Mouse (Mus musculus) embryonic facial prominence, embryonic 14.5 days (tissue): ENCODE results near the gene Dock7. TPM values are rescaled to one million over a fixed set of nuclear protein-coding genes. Genes with fewer than 3 reads are reported as not detected.

ENCODE experiments used
- ATAC-seq: fragments of 200-750 bp; cut with Nextera tagmentation; 2 replicates; pipeline ENCODE4 v1.8.0; 2017; ENCODE audit warnings: low read depth, moderate number of reproducible peaks, moderate TSS enrichment
- DNase-seq: peaks from one replicate; pipeline ENCODE4 v3.0.0-alpha.2; 2015; ENCODE audit warnings: low spot score
- H3K27ac ChIP-seq: fragments of 300-500 bp; sonication (generic); replicated peaks from 2 replicates; pipeline ENCODE4 v1.5.1; 2014; ENCODE audit warnings: low read depth, mild to moderate bottlenecking, low read length, moderate library complexity
- H3K27me3 ChIP-seq: fragments of 300-500 bp; sonication (generic); replicated peaks from 2 replicates; pipeline ENCODE4 v1.6.1; 2014; ENCODE audit warnings: low read length; ENCODE audit not compliant: control insufficient read depth, insufficient read depth
- H3K36me3 ChIP-seq: fragments of 300-500 bp; sonication (generic); 2 replicates; pipeline ENCODE4 v1.6.1; 2014; ENCODE audit warnings: low read length, mixed read lengths; ENCODE audit not compliant: control insufficient read depth, insufficient read depth
- H3K4me1 ChIP-seq: fragments of 300-500 bp; sonication (generic); 2 replicates; pipeline ENCODE4 v1.6.1; 2014; ENCODE audit warnings: antibody characterized with exemption, low read length; ENCODE audit not compliant: control insufficient read depth, insufficient read depth
- H3K4me2 ChIP-seq: fragments of 300-500 bp; sonication (generic); 2 replicates; pipeline ENCODE4 v1.6.1; 2014; ENCODE audit warnings: low read depth, mild to moderate bottlenecking, low read length, moderate library complexity, mixed read lengths
- H3K4me3 ChIP-seq: fragments of 300-500 bp; sonication (generic); 2 replicates; pipeline ENCODE4 v1.5.1; 2014; ENCODE audit warnings: low read depth, mild to moderate bottlenecking, low read length
- H3K9ac ChIP-seq: fragments of 300-500 bp; sonication (generic); 2 replicates; pipeline ENCODE4 v1.6.1; 2014; ENCODE audit warnings: low read depth, mild to moderate bottlenecking, low read length, moderate library complexity, mixed read lengths
- H3K9me3 ChIP-seq: fragments of 300-500 bp; sonication (generic); 2 replicates; pipeline ENCODE4 v1.6.1; 2016; ENCODE audit warnings: low read length; ENCODE audit not compliant: control insufficient read depth
- WGBS: fragments of 180-500 bp; shearing (Covaris S2); extraction: QIAGEN DNeasy Blood & Tissue Kit; methylation state at CpG from one replicate; pipeline ENCODE4 v1.1.7; 2014; 5-methylcytosine and 5-hydroxymethylcytosine counted together
- polyA plus RNA-seq: library from polyadenylated mRNA; unstranded; fragments of >200 nt; fragmentation: Nextera tagmentation; extraction: Ambion mirVana; gene quantifications from 2 replicates; pipeline ENCODE4 v1.2.1, GENCODE M21; 2014

Gene Dock7
- polyA plus RNA-seq, 1 experiment from 2014 or later = 65.4 TPM

GRCm38 (mm10) chr4:98924071-98924905, 196.4 kb downstream of the Dock7 start:
- peak; percentile 0; the same call in 1 of the 2 replicates for ATAC-seq
- under 1% methylated on average over 30 of the region's 66 CpGs for whole genome bisulfite sequencing

GRCm38 (mm10) chr4:98923568-98924070, 197.1 kb downstream of the Dock7 start, which contains the start of gene Usp1:
TSS of gene Usp1 (plus strand) at chr4:98923810.
- Histone ChIP-seq H3K9me3 (peaks cover 9% of the 10 kb centered on the region; the same call in 1 of the 2 replicates), H3K4me1 (peaks cover 13% of the 10 kb centered on the region), H3K4me3 (peak within 1 kb of the TSS; percentile 93), H3K9ac (peak within 1 kb of the TSS; percentile 96), H3K36me3 (peaks cover 1% of the 10 kb centered on the region), H3K27ac (peak within 1 kb of the TSS; percentile 100), H3K27me3 (no peaks in the 10 kb centered on the region), H3K4me2 (peak within 1 kb of the TSS; percentile 86)
- ATAC-seq = peak; percentile 51
- under 1% methylated on average over 32 of the region's 67 CpGs for WGBS
- peak; percentile 89 for DNase-seq

More at GRCm38 (mm10) chr4:98924071-98924905, 196.4 kb downstream of the Dock7 start:
- peaks cover 13% of the 10 kb centered on the region for H3K4me1 ChIP-seq
- peak overlapping the region; percentile 96 for H3K9ac ChIP-seq
- no peaks in the 10 kb centered on the region for H3K27me3 ChIP-seq
- peak overlapping the region; percentile 86 for H3K4me2 ChIP-seq
- peaks cover 4% of the 10 kb centered on the region; the same call in 1 of the 2 replicates for H3K9me3 ChIP-seq
- H3K36me3 ChIP-seq = peaks cover 6% of the 10 kb centered on the region
- H3K4me3 ChIP-seq = peak overlapping the region; percentile 93
- peak overlapping the region; percentile 100 for H3K27ac ChIP-seq
- peak; percentile 45 for DNase-seq

- H3K4me2 ChIP-seq = peak overlapping the region; percentile 86
- peak overlapping the region; percentile 100 for H3K27ac ChIP-seq
- H3K4me3 ChIP-seq = peak overlapping the region; percentile 93
- ATAC-seq (peak; percentile 97), DNase-seq (peak; percentile 100)
- under 1% methylated on average over 48 of the region's 53 CpGs for WGBS
- peaks cover 13% of the 10 kb centered on the region for H3K4me1 ChIP-seq
- H3K36me3 ChIP-seq = no peaks in the 10 kb centered on the region
- H3K9me3 ChIP-seq = peaks cover 9% of the 10 kb centered on the region; the same call in 1 of the 2 replicates
- no peaks in the 10 kb centered on the region for H3K27me3 ChIP-seq
- H3K9ac ChIP-seq = peak overlapping the region; percentile 96
Observed at GRCm38 (mm10) chr4:98922643-98923567, 197.8 kb downstream of the Dock7 start.

- peaks cover 13% of the 10 kb centered on the region for H3K4me1 ChIP-seq
- H3K36me3 ChIP-seq = no peaks in the 10 kb centered on the region
- ATAC-seq (no peak; the same call in 1 of the 2 replicates), DNase-seq (peak; percentile 46)
- peaks cover 9% of the 10 kb centered on the region; the same call in 1 of the 2 replicates for H3K9me3 ChIP-seq
- peak overlapping the region; percentile 93 for H3K4me3 ChIP-seq
- peak overlapping the region; percentile 86 for H3K4me2 ChIP-seq
- H3K27me3 ChIP-seq = no peaks in the 10 kb centered on the region
- H3K27ac ChIP-seq = peak overlapping the region; percentile 100
- WGBS = 13% methylated on average over 18 of the region's 18 CpGs
- peak overlapping the region; percentile 76 for H3K9ac ChIP-seq
Observed at GRCm38 (mm10) chr4:98922061-98922642, 198.6 kb downstream of the Dock7 start.

- WGBS = 86% methylated on average over 4 of the region's 4 CpGs
- no peaks in the 10 kb centered on the region for H3K27me3 ChIP-seq
- H3K4me2 ChIP-seq = no peak overlapping the region
Observed at GRCm38 (mm10) chr4:98920896-98921295, 199.8 kb downstream of the Dock7 start.

GRCm38 (mm10) chr4:98918204-98918603, 202.5 kb downstream of the Dock7 start:
- H3K9ac ChIP-seq = no peak overlapping the region
- no peaks in the 10 kb centered on the region for H3K27me3 ChIP-seq
- no peak overlapping the region for H3K4me3 ChIP-seq
- peaks cover 4% of the 10 kb centered on the region; the same call in 1 of the 2 replicates for H3K4me1 ChIP-seq
- no peaks in the 10 kb centered on the region for H3K36me3 ChIP-seq
- DNase-seq (no peak), ATAC-seq (no peak)
- peaks cover 9% of the 10 kb centered on the region; the same call in 1 of the 2 replicates for H3K9me3 ChIP-seq
- WGBS = 73% methylated on average over 1 of the region's 1 CpGs
- no peak overlapping the region for H3K4me2 ChIP-seq
- no peak overlapping the region for H3K27ac ChIP-seq

More at GRCm38 (mm10) chr4:98920896-98921295, 199.8 kb downstream of the Dock7 start:
- Histone ChIP-seq H3K27ac (no peak overlapping the region), H3K4me3 (no peak overlapping the region), H3K9ac (no peak overlapping the region), H3K9me3 (peaks cover 9% of the 10 kb centered on the region; the same call in 1 of the 2 replicates), H3K36me3 (no peaks in the 10 kb centered on the region), H3K4me1 (peaks cover 8% of the 10 kb centered on the region)
- no peak for DNase-seq
- no peak for ATAC-seq

GRCm38 (mm10) chr4:98917724-98918123, 203.0 kb downstream of the Dock7 start:
- H3K36me3 ChIP-seq = no peaks in the 10 kb centered on the region
- H3K4me3 ChIP-seq = no peak overlapping the region
- no peak for ATAC-seq
- H3K9me3 ChIP-seq = peaks cover 9% of the 10 kb centered on the region; the same call in 1 of the 2 replicates
- WGBS = 65% methylated on average over 2 of the region's 2 CpGs
- H3K27ac ChIP-seq = no peak overlapping the region
- H3K4me2 ChIP-seq = no peak overlapping the region
- no peak overlapping the region for H3K9ac ChIP-seq
- DNase-seq = no peak
- peaks cover 4% of the 10 kb centered on the region; the same call in 1 of the 2 replicates for H3K4me1 ChIP-seq
- H3K27me3 ChIP-seq = no peaks in the 10 kb centered on the region
